Mouse (Mus musculus) cerebral cortex, adult 2 months (tissue): ENCODE measurements around the gene Grip1.

Experiments used
- WGBS: fragments of 180-500 bp; shearing (Covaris S2); methylation state at CpG from one replicate; pipeline ENCODE4 v1.1.7; 2018; 5-methylcytosine and 5-hydroxymethylcytosine counted together

The Grip1 gene

GRCm38 (mm10) chr10:119564862-119565261, 111.2 kb downstream of the Grip1 start:
- 93% methylated on average over 7 of the region's 7 CpGs for whole genome bisulfite sequencing

- WGBS, result 89% methylated on average over 9 of the region's 9 CpGs
Measured at GRCm38 (mm10) chr10:119573134-119573533, 119.5 kb downstream of the Grip1 start.

GRCm38 (mm10) chr10:119575780-119576179, 122.2 kb downstream of the Grip1 start:
- 81% methylated on average over 1 of the region's 1 CpGs for WGBS

- WGBS, result 70% methylated on average over 4 of the region's 4 CpGs
Measured at GRCm38 (mm10) chr10:119580024-119580423, 126.4 kb downstream of the Grip1 start.

- WGBS, result 89% methylated on average over 6 of the region's 6 CpGs
Measured at GRCm38 (mm10) chr10:119584666-119585065, 131.0 kb downstream of the Grip1 start.

GRCm38 (mm10) chr10:119586976-119587375, 133.3 kb downstream of the Grip1 start:
- WGBS, result 86% methylated on average over 3 of the region's 3 CpGs

- 84% methylated on average over 5 of the region's 5 CpGs for WGBS
Measured at GRCm38 (mm10) chr10:119596822-119597221, 143.2 kb downstream of the Grip1 start.

GRCm38 (mm10) chr10:119607501-119607900, 153.9 kb downstream of the Grip1 start:
- WGBS, result 88% methylated on average over 6 of the region's 6 CpGs

- 90% methylated on average over 7 of the region's 7 CpGs for WGBS
Measured at GRCm38 (mm10) chr10:119608998-119609397, 155.4 kb downstream of the Grip1 start.

GRCm38 (mm10) chr10:119610279-119610895, 156.8 kb downstream of the Grip1 start:
- WGBS, result 56% methylated on average over 9 of the region's 9 CpGs

- 83% methylated on average over 5 of the region's 5 CpGs for WGBS
Measured at GRCm38 (mm10) chr10:119612034-119612433, 158.4 kb downstream of the Grip1 start.

GRCm38 (mm10) chr10:119614726-119615125, 161.1 kb downstream of the Grip1 start:
- WGBS, result 47% methylated on average over 7 of the region's 7 CpGs

GRCm38 (mm10) chr10:119615240-119615885, 161.7 kb downstream of the Grip1 start:
- WGBS, result 69% methylated on average over 14 of the region's 14 CpGs

GRCm38 (mm10) chr10:119616078-119616477, 162.4 kb downstream of the Grip1 start:
- WGBS, result 91% methylated on average over 3 of the region's 3 CpGs

GRCm38 (mm10) chr10:119628656-119629055, 175.0 kb downstream of the Grip1 start:
- WGBS, result 81% methylated on average over 4 of the region's 4 CpGs

GRCm38 (mm10) chr10:119630401-119630800, 176.8 kb downstream of the Grip1 start:
- WGBS, result 91% methylated on average over 5 of the region's 5 CpGs

GRCm38 (mm10) chr10:119631966-119632365, 178.3 kb downstream of the Grip1 start:
- 63% methylated on average over 9 of the region's 9 CpGs for WGBS

GRCm38 (mm10) chr10:119634544-119634943, 180.9 kb downstream of the Grip1 start:
- WGBS, result 89% methylated on average over 6 of the region's 6 CpGs

GRCm38 (mm10) chr10:119640534-119640933, 186.9 kb downstream of the Grip1 start:
- WGBS, result 65% methylated on average over 10 of the region's 10 CpGs

- 71% methylated on average over 12 of the region's 12 CpGs for WGBS
Measured at GRCm38 (mm10) chr10:119641011-119641410, 187.4 kb downstream of the Grip1 start.

- WGBS, result 81% methylated on average over 5 of the region's 5 CpGs
Measured at GRCm38 (mm10) chr10:119644289-119644688, 190.7 kb downstream of the Grip1 start.

GRCm38 (mm10) chr10:119646500-119647439, 193.1 kb downstream of the Grip1 start:
- 53% methylated on average over 29 of the region's 29 CpGs for WGBS
